Mouse (Mus musculus) spleen, adult 18-20 months (tissue): ENCODE measurements around the gene Smad5.

ENCODE experiments used
- DNase-seq, 2 experiments: peaks; one replicate each; pipeline ENCODE4 v3.0.0; 2022; ENCODE audit warnings: mixed read lengths in 2 of 2

Smad5 gene

DNA sequence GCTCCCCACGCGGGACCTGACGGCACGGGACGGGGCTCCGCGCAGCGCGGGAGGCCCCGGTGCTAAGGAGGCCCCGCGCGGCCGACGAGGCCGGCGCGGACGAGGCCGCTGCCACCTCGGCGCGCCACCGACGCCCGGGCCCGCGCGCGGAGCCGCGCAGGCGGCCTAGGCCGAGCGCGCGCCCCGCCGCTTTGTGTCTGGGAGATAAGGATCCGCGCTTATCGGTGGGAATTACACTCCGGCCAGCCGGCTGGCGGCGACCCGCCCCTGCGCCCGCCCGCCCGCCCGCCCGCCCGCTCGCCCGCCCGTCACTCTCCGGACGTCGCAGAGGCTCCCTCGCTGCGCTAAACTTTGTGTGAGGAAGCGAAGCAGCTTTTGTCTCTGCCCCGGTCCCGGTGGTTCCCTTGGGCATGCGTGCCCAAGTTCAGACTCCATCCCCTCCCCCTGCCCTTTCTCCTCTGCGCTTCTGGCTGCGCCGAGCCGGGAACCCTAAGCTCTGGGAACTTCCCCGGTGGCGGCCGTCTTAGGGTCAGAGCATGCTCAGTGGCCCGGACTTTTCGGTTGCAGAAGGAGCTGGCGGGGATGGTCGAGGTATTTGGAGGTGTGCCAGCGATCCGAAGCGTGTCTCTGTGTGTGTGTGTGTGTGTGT is 536 bp downstream of the Smad5 start:
- DNase-seq = peak; percentile 53 to 63

DNA sequence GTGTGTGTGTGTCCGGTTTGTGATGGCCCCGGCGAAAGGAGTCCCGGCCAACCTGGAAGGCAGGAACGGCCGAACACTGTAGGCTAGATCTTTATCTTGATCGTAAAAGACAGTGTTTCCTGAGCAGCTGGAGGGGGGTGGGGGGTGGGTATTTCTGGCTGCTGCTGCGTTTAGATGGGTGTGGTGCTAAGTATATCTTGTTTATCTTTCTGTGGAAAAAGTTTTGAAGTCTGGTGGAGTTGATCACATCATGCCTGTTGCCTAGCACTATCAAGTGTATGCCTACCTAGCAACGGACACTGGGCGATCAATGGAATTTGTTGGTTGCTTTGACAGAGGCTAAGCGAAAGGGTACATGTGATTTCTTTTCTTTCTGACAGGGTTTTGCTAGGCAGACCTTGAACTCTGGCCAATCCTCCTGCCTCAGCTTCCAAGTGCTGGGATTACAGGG is 1.1 kb downstream of the Smad5 start:
- DNase-seq = no peak

DNA sequence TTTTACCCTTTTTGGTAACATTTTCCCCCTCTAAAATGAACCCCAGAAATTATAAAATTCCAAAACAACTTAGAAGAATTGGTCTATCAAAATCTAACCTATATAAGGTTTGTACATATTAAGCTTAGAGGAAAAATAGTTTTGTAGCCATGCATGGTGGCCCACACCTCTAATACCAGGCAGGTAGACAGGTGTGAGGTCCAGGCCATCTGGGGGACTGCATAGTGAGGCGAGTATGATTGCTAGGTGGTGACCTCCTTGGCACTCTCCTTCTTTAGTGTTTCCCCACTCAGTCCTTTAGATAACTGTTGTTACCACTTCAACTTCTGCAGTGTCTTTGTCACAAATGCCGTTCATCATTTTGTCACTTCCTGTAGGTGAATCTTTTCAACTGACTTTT is 1.8 kb downstream of the Smad5 start:
- DNase-seq = no peak

DNA sequence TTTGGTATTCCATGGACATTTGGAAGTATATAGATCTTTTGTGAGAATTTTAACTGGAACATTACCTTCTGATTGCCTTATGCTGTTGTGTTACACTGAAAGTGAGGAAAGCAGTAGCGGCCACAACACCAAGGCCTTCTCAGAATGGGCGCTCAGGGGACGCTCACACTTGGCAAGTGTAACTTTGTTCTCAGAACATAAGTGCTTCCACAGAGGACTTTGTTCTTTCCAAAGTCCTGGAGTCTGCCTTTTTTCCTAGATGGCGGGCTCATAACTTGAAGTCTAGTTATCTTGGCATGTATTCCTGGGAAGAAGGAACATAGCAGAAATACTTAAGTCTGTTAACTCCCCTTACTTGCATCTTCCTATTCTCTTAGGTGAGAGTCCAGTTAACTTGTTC is 4.3 kb downstream of the Smad5 start:
- DNase-seq = no peak

DNA sequence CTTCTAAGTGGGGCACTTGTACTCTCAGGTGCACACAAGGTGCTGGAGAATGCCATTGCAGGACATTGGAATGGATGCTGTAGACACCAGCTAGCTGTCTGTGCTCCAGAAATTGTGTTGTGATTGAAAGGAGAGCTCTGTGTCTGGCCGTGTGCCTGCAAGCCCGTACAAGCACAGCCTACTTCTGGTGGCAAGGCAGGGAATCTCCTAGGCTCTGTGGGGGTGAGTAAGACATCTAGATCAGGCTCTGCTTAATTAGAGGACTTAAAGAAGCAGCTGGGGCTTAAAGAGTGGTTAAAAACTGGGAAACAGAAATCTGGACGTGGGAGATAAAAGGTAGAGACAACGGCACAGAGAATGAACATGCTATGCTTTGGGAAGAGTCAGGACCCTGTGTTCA is 4.8 kb downstream of the Smad5 start:
- no peak for DNase-seq

DNA sequence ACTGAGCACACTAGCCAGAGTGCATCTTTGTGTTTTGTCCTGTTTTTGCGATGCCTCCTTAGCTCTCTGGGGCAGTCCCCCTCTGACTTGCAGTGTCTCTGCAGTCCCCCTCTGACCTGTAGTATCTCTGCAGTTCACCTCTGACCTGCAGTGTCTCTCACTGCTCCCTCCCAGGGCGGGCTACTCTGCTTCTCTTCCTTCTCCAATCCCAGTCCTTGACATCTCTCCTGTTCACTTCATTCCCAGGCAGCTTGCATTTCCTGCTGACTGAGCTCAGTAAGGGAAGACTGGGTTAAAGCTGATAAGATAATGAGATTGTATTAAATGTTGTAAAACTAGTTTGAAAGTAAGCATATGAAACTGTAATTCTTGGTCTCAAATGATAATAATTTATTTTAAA is 7.8 kb downstream of the Smad5 start:
- DNase-seq = no peak

DNA sequence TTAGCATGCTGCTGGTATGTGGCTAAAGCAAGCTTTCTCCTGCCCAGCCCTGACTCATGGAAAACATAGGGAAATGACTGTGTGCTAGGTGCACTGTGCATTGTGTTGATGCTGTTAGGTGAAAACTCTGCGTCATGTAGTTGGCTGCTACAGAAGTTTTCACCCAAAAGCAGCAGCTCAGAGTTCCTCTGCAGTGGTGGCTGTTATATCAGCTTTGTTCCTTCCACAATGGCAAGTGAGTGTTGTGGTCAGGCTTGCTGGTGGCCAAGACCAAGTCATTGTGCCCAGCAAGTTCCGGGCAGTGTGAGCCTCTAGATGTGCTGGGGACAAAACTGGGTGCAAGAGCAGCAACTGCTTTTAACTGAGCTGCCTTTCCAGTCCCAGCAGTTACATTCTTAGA is 9.4 kb downstream of the Smad5 start:
- DNase-seq = no peak

DNA sequence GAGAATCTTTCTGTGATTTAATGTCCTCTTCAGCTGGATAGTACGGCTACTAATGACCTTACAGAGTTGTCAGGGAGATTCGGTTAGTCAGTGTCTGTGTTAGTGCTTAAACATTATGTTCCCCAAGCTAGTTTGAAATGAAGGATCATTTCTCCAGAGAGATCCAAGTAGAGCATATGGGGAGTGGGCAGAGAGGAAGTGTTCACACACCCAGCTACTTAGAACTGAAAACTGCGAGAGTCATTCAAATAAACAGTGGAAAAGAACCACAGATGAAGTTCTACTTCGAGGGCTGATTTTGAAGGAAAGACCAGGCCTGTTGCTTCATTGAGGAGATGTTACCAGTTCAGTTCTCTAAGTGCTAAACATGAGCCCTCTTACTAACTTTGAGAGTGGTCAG is 23.7 kb downstream of the Smad5 start:
- DNase-seq = no peak

DNA sequence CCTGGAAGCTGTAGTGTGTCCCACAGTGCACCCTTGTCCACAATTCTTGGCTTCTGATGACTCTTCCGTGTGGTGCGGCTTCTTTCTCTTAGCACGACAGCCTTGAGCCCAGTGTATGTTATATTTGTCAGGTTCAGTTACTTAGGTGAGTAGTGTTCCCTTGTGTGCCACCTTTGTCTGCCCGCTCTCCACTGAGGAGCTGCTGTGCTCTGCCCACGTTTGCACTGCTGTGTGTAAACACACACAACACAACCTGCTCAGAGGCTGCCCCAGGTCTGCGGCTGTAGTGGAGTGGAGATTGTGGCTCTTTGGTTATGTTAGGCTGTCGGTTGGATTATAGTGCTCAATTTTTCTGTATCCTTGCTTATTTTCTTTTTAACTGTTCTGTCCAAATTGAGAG is 26.2 kb downstream of the Smad5 start:
- DNase-seq = no peak

DNA sequence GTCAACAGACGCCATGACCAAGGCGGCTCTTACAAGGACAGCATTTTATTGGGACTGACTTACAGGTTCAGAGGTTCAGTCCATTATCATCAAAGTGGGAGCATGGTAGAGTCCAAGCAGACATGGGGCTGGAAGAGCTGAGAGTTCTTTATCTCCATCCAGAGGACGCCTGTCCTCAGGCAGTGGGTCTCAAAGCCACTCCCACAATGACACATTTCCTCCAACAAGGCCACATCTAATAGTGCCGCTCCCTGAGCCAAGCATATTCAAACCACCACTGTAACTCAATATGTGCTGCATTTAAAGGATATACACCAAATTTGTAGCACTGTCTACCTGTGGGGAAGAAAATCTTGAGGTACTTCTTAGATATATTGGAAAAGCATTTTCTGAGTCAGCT is 31.8 kb downstream of the Smad5 start:
- no peak for DNase-seq

DNA sequence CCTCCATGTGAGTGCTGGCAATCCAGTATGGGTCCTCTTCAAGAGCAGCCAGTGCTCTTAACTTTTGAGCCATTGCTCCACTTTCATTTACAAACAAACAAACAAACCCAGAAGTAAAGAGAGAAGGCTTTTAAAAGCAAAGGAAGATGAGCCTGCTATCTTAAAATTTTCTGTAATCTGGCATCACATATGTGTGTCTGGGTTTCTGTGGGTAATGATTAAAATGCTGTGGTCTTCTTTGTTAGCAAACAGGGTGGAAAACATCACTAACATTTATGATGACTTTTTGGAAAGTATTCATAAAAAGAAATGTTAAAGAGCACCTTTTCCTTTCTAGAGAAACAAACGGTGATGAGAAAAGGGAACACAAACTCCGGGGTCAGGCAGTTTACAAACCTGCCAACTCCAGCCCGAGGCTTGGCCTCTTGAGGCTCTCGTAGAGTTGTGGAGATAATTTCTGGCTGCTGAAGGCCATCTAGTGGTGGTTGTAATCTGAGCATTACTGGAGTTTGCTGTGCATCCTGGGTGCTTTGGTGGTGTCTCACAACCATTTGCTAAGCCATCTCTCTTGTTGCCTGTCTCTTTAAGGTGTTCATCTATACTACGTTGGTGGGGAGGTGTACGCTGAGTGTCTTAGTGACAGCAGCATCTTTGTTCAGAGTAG is 32.5 kb downstream of the Smad5 start:
- DNase-seq = no peak

DNA sequence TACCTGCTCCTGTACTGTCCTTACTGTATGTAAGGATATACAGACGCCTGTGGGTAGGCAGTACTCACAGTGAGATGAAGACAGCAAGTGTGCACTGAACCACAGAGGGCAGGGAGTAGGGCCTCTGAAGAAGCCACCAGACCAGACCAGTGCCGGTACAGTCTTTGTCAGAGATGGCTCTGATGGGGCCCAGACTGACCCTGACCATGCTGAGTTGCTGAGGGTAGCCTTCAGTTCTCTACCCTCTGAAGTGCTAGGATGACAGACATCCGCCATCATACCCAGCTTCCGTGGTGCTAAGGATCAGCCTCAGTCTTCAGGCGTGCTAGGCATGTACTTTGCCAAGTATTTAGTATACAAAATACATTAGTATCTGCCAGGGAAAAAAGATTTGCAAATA is 36.7 kb downstream of the Smad5 start:
- no peak for DNase-seq

DNA sequence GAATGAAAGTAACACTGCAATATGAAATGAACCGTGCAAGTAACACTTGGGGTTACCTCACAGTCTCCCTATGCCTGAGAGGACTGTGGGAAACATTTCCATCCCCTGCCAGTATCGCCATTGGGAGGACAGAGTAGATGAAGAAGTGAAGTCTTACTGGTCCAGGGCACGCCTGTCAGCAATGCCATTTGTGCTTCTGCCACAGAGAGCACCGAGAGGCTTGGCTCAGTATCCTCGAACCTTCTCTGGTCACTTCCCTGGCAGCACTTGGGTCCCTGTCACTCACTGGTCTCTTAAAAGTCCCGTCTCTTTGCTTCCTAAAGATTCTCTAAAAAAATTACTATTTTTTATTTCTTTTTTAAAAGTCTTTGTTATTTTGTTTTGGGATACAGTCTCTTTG is 37.7 kb downstream of the Smad5 start:
- DNase-seq = no peak

DNA sequence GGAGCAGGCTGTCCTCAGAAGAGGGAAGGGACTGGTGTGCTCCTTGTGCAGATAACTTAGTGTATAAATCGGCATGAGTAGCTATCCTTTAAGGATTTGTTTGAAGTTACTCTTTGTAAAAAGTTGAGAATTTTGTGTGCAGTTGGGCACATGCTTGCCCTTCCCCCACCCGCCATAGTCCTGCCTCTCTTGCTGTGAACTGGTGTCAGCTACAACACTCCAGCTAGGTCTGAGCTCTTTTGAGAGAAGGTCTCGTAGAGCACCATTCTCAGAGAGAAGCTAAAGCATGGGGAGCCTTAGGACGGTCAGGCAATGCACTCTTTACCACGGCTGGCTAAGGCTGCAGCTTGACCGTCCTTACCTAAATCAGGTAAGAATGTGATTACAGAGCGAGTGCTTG is 38.9 kb downstream of the Smad5 start:
- no peak for DNase-seq

DNA sequence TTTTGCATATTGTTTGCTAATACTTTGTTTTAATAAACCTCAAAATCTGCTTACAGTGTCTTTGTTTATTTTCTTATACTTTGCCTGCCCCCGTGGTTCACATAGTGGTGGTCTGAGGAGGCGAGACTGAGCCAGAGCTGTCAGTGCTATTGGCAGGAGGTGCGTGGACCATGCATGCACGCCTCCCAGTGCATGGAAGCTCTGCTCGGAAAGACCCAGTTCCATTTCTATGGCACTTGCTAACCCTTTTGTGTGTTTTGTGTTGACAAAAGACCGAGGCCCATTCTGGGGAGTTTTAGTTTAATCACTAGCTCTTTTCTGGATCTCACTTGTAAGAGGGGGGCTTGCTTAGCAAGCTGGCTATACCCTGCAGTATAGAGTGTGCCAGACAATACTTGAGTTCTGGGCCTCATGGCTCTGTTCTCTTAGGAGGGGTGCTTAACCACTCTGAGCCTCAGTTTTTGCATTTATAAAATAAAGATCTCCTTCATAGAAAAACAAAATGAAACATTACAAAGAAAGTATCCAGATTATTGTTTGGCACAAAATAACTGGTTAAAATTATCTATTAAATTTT is 39.6 kb downstream of the Smad5 start:
- no peak for DNase-seq

DNA sequence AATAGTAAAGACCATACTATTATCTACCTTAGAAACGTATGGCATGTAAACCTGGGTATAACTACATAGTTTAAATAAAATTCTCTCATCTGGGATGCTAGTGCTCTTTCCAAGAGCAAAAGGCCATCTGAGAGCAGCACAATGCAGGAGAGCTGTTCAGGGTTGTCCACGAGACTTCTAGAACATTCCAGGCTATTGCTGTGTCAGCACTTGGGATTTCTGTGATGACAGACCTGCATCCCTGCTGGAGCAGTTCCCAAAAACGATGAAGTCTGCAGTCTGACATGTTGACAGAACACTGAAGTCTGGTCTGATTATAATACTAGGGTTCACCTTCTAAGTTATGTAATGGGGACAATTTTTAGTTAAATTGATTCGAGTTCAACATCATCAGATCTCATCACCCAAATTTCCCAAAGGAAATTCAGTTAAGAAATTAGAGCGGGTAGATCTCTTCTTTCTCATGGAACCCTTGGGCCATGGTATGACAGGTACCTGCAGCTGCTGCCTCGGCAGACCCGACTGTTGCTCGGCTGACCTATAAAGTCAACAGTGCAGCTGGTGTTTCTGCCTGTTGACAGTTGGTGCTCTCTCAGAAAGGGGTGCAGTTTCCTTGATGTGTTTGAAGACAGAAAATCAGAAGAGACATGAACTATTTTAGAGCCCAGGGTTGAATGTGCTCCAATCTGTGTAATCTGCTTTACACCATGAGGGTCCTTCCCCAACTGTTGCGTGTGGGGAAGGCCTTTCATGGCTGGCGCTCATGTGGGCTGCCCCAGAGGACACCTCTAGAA is 44.1 kb downstream of the Smad5 start:
- no peak for DNase-seq

DNA sequence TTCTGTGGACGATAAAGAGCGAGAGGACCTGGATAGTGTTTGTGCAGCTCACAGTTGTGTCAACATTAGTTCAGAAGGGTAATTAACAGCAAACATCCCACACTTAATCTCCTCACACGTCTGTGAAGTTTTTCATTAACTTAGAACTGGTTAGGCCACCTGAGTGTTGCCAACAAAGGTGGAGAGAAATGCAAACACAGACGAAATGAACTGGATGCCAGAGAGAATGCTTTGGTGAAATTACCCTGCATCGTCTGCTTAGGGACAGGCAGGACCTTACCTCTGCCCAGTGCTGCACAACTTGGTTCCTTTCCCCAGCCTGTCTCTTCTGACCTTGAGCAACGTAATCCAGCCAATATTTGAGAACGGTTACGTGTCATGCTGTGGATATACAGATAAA is 44.7 kb downstream of the Smad5 start:
- no peak for DNase-seq

DNA sequence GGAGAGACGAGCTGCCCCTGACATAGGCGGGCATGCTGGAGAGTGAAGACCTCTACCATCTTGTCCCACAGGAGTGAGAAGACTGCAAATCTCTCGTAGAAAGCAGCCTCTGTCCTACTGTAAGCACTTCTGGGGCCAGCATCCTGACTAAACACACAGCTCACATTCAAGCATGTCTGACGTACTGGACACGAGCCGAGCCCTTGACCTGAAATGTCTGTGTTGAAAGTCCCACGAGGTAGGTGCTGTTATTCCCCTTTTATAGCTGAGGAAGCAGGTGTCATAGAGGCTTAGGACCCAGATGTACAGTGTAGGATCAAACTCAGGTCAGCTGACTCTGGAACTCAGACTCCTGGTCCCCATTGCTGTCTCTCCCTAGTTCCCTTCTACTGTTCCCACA is 46.6 kb downstream of the Smad5 start:
- no peak for DNase-seq

DNA sequence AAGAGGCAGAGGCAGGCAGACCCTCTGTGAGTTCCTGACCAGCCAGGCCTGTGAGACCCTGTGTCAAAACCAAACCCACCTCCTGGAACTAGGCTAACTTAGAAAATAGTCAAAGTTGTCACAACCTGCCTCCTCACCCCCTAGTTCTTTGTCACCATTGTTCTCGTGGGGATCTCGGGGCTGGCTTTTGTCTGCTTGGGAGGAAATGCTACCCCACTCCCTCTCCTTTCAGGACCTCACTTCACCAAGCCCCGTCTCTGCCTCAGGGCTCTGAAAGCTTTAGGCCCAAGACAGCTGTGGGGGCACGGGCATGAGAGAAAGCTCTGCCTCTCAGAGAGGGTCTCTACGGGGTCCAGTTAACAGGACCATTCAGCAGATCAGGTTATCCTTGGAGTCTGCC is 49.0 kb downstream of the Smad5 start:
- no peak for DNase-seq

DNA sequence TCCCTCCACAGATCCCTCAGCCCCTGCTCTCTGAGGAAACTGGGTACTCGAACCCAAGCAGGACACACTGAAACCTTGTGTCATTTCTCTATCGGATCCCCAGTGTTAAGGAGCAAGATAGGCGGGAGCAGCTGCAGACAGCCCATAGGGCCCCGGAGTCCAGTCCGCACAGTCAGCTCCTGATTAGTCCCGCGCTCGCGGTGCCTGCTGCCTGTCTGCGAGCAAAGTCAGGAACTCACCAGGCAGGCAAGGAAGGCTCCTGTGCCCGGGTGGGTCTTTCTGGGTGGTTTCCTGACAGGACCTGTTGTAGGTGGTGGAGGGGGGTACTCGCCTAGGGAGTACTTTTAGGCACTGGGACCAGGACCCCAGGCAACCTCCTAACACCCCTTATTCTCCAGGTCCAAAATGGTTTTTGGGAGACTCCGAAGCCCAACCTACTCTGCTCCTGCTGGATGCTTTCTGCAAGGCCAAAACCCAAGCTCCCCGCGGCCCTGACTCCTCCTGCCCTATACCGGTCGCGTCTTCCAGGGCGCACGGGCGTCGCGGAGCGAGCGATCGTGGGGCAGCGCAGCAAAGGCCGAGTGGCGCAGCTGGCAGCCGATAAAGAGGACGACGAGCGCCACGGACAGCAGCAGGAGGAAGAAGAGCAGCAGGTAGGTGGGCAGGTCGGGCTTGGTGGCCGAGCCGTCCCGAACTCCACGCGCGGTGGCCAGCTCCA is 49.8 kb downstream of the Smad5 start:
- no peak for DNase-seq

DNA sequence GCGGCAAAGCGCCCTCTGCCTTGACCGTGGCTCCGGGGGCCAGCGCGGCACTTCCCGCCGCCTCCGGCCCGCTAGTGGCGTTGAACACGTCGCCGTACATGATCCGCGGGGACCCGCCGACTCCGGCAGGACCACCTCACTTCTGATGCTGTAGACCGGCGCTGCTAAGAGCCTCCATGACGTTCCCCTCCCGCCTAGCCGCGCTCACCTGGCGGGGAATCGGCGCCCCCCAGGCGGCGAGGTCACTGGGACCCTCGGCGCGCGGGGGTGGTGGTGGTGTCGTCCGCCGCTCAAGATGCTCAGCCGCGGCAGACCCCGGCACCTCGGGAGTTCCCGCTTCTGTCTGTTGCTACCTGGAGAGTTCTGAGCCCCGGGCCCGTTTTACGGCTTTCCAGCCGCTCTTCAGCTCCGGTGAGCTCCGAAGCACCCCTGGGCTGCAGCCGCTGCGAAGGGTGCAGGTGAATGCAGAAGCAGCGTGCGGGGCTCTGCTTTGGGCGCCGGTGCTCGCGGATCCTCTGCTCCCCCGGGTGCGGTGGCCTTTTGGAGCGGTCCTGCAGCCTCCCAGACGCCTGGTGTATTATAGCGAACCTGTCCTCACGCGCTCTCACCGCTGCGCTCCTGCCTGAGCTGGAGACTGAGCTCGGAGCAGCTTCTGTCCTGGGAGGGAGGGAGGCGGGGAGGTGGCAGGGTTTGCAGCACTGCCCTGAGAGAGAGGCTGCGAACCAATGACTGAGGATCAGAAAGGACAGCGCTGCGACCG is 50.6 kb downstream of the Smad5 start, which contains the start of gene Gm45623:
TSS of gene Gm45623 (minus strand) at position 636 of the 760 bp plus-strand sequence.
- no peak for DNase-seq

DNA sequence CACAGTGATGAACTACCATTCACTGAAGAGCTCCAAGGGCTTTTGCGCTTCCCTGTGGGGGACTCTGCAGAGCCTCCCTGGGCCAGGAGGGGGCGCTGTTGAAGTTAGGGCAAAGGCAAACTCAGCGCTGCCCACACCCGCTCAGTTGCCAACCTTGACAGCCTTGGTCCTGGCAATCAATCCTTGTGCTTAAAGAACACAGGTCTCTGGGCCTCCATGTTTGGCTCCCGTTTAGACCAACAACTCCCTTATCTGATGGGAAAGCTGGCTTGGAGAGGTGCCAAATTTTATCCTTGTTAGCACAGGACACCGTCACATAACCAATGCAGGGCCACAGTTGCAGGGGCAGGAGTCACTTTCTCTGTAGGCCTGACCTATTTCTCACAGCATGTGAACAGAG is 53.1 kb downstream of the Smad5 start:
- peak in 1 of 2 experiments; percentile 26 for DNase-seq
